Mouse (Mus musculus) liver, embryonic 14.5 days (tissue): ENCODE measurements around the gene Chst14. TPM values are rescaled to one million over a fixed set of nuclear protein-coding genes. Genes with fewer than 3 reads are reported as not detected.

ENCODE experiments used
- ATAC-seq: fragments of 200-750 bp; cut with Nextera tagmentation; 2 replicates; pipeline ENCODE4 v1.8.0; 2017; ENCODE audit warnings: moderate number of reproducible peaks, mild to moderate bottlenecking, moderate library complexity; ENCODE audit not compliant: insufficient read depth
- DNase-seq, 3 experiments: peaks; one replicate each; pipeline ENCODE4 v3.0.0-alpha.2; 2012 to 2013; ENCODE audit warnings: low read depth in 3 of 3, low spot score in 3 of 3
- H3K27ac ChIP-seq: fragments of 300-500 bp; sonication (generic); 2 replicates; pipeline ENCODE4 v1.5.1; 2014; ENCODE audit warnings: moderate library complexity, mild to moderate bottlenecking, control low read depth, inconsistent platforms
- H3K27me3 ChIP-seq: fragments of 300-500 bp; sonication (generic); 2 replicates; pipeline ENCODE4 v1.6.1; 2014; ENCODE audit warnings: mild to moderate bottlenecking, low read length, moderate library complexity; ENCODE audit not compliant: control insufficient read depth, insufficient read depth
- H3K36me3 ChIP-seq: fragments of 300-500 bp; sonication (generic); replicated peaks from 2 replicates; pipeline ENCODE4 v1.6.1; 2014; ENCODE audit warnings: low read depth; ENCODE audit not compliant: control insufficient read depth, insufficient read depth
- H3K4me1 ChIP-seq, 2 experiments: fragments of 200-500 bp in 1 of 2; fragments of 300-500 bp in 1 of 2; sonication (generic) in 1 of 2; replicated peaks; 2 replicates each; pipeline ENCODE4 v1.6.1; 2012 to 2014; ENCODE audit warnings: antibody characterized with exemption in 1 of 2, inconsistent platforms in 1 of 2, low read length in 1 of 2; ENCODE audit not compliant: control insufficient read depth in 2 of 2, insufficient read depth in 2 of 2
- H3K4me2 ChIP-seq: fragments of 300-500 bp; sonication (generic); 2 replicates; pipeline ENCODE4 v1.6.1; 2014; ENCODE audit warnings: low read depth, mild to moderate bottlenecking, control low read depth, moderate library complexity
- H3K4me3 ChIP-seq, 2 experiments: fragments of 200-500 bp in 1 of 2; fragments of 300-500 bp in 1 of 2; sonication (generic) in 1 of 2; 2 replicates each; pipeline ENCODE4 v1.5.1; 2012 to 2014; ENCODE audit warnings: low read depth in 2 of 2, low read length in 2 of 2, mild to moderate bottlenecking in 2 of 2, control low read depth in 1 of 2, inconsistent platforms in 1 of 2, moderate library complexity in 1 of 2; ENCODE audit not compliant: insufficient read depth in 1 of 2
- H3K9ac ChIP-seq: fragments of 300-500 bp; sonication (generic); replicated peaks from 2 replicates; pipeline ENCODE4 v1.6.1; 2014; ENCODE audit warnings: mild to moderate bottlenecking, control low read depth, moderate library complexity
- H3K9me3 ChIP-seq: fragments of 300-500 bp; sonication (generic); 2 replicates; pipeline ENCODE4 v1.6.1; 2016; ENCODE audit warnings: low read length, mixed read lengths; ENCODE audit not compliant: control insufficient read depth
- CTCF ChIP-seq: IDR thresholded peaks from 2 replicates; pipeline ENCODE4 v1.5.1; 2016; ENCODE audit warnings: antibody characterized with exemption, low read depth, control low read depth
- EP300 ChIP-seq: IDR thresholded peaks from 2 replicates; pipeline ENCODE4 v1.6.1; 2016; ENCODE audit warnings: antibody characterized with exemption, low read depth
- WGBS: fragments of 180-500 bp; shearing (Covaris S2); extraction: QIAGEN DNeasy Blood & Tissue Kit; methylation state at CpG from one replicate; pipeline ENCODE4 v1.1.7; 2014; ENCODE audit not compliant: insufficient replicate concordance; 5-methylcytosine and 5-hydroxymethylcytosine counted together
- polyA plus RNA-seq, 2 experiments: library from polyadenylated mRNA; depleted of rRNA in 1 of 2; stranded (reverse) in 1 of 2; unstranded in 1 of 2; fragments of >200 nt; fragmentation: Nextera tagmentation in 1 of 2; extraction: Ambion mirVana in 1 of 2; gene quantifications; 2 replicates each; pipeline versions ENCODE4 v1.2.1 to v1.2.3; 2012 to 2014

The Chst14 gene
- polyA plus RNA-seq, 2 experiments = 3.7 to 4.2 TPM

GRCm38 (mm10) chr2:118897808-118898207 is 28.5 kb upstream of the Chst14 start:
- no peak overlapping the region for H3K4me2 ChIP-seq
- peaks cover 4 to 13% of the 10 kb centered on the region in 2 experiments for H3K4me1 ChIP-seq

GRCm38 (mm10) chr2:118898771-118899170 is 27.5 kb upstream of the Chst14 start:
- DNase-seq = no peak
- Histone ChIP-seq H3K4me1 (peaks cover 13 to 23% of the 10 kb centered on the region in 2 experiments), H3K27ac (no peak overlapping the region), H3K9me3 (no peaks in the 10 kb centered on the region), H3K36me3 (no peaks in the 10 kb centered on the region), H3K27me3 (peaks cover 69% of the 10 kb centered on the region), H3K4me3 (no peak overlapping the region), H3K4me2 (no peak overlapping the region), H3K9ac (no peak overlapping the region)
- 7% methylated on average over 4 of the region's 4 CpGs for WGBS
- ATAC-seq = no peak
- TF ChIP-seq CTCF (no peak), EP300 (no peak)

More at GRCm38 (mm10) chr2:118897808-118898207, 28.5 kb upstream of the Chst14 start:
- H3K4me3 ChIP-seq = no peak overlapping the region
- no peak for TF ChIP-seq CTCF
- DNase-seq = no peak
- no peak overlapping the region for H3K27ac ChIP-seq
- no peak for ATAC-seq
- no peaks in the 10 kb centered on the region for H3K9me3 ChIP-seq
- H3K36me3 ChIP-seq = no peaks in the 10 kb centered on the region
- 2% methylated on average over 11 of the region's 11 CpGs for WGBS
- no peak overlapping the region for H3K9ac ChIP-seq
- peaks cover 67% of the 10 kb centered on the region for H3K27me3 ChIP-seq

- Histone ChIP-seq H3K4me2 (no peak overlapping the region), H3K9ac (no peak overlapping the region), H3K4me3 (no peak overlapping the region), H3K9me3 (no peaks in the 10 kb centered on the region), H3K27ac (no peak overlapping the region), H3K4me1 (peaks cover 19 to 28% of the 10 kb centered on the region in 2 experiments), H3K36me3 (no peaks in the 10 kb centered on the region), H3K27me3 (peaks cover 68% of the 10 kb centered on the region)
- WGBS = 29% methylated on average over 7 of the region's 7 CpGs
- no peak for DNase-seq
- TF ChIP-seq CTCF (no peak), EP300 (no peak)
- ATAC-seq = no peak
Measured at GRCm38 (mm10) chr2:118899306-118899705, 27.0 kb upstream of the Chst14 start.

- Histone ChIP-seq H3K27ac (no peak within 1 kb of the TSS), H3K27me3 (peaks cover 60% of the 10 kb centered on the region), H3K4me2 (peak within 1 kb of the TSS; percentile 88), H3K9ac (no peak within 1 kb of the TSS), H3K4me3 (peak within 1 kb of the TSS; percentile 44 to 76), H3K4me1 (peaks cover 19 to 31% of the 10 kb centered on the region in 2 experiments), H3K36me3 (no peaks in the 10 kb centered on the region), H3K9me3 (no peaks in the 10 kb centered on the region)
- 1% methylated on average over 32 of the region's 32 CpGs for WGBS
- ATAC-seq = no peak
- TF ChIP-seq EP300 (no peak), CTCF (no peak)
- DNase-seq = no peak
Measured at GRCm38 (mm10) chr2:118899981-118900825, 26.1 kb upstream of the Chst14 start, which contains the start of gene Bahd1. Bahd1 (plus strand) TSS chr2:118900377.

GRCm38 (mm10) chr2:118900826-118901140 is 25.5 kb upstream of the Chst14 start:
- 0% methylated on average over 11 of the region's 11 CpGs for WGBS
- no peak overlapping the region for H3K27ac ChIP-seq
- ATAC-seq (no peak), DNase-seq (no peak)
- no peaks in the 10 kb centered on the region for H3K36me3 ChIP-seq
- H3K4me3 ChIP-seq = peak overlapping the region; percentile 44 to 76
- peaks cover 19 to 31% of the 10 kb centered on the region in 2 experiments for H3K4me1 ChIP-seq
- peak overlapping the region; percentile 88 for H3K4me2 ChIP-seq
- peaks cover 54% of the 10 kb centered on the region for H3K27me3 ChIP-seq
- H3K9me3 ChIP-seq = no peaks in the 10 kb centered on the region
- no peak overlapping the region for H3K9ac ChIP-seq
- TF ChIP-seq CTCF (no peak), EP300 (no peak)
